Mouse (Mus musculus): ENCODE results near the gene Gm8298. TPM values are rescaled to one million over a fixed set of nuclear protein-coding genes. Genes with fewer than 3 reads are reported as not detected.

The Gm8298 gene
- not detected in 2 replicates for polyA plus RNA-seq (2021; fragmentation: Nextera tagmentation)
- long read RNA-seq, experiment 1: 0 reads
- long read RNA-seq, experiment 2: 0 reads

GRCm38 (mm10) chr3:59860751-59861150 lies at the start of gene Gm8298:
TSS of gene Gm8298 (plus strand) at chr3:59861051.

GRCm38 (mm10) chr3:59924914-59925313 lies 64.1 kb downstream of the Gm8298 start, which contains the start of gene C130079G13Rik:
TSS of gene C130079G13Rik (plus strand) at chr3:59925214.

Other genes with a start within 250 kb of the Gm8298 start
- not detected in 2 replicates for gene Gm5538, start 131.3 kb upstream of the Gm8298 start, polyA plus RNA-seq (2021; fragmentation: Nextera tagmentation)
- not detected in 2 replicates for gene C130079G13Rik, start 64.2 kb downstream of the Gm8298 start, polyA plus RNA-seq (2021; fragmentation: Nextera tagmentation)
- not detected in 2 replicates for gene Aadacl2, start 145.7 kb downstream of the Gm8298 start, polyA plus RNA-seq (2021; fragmentation: Nextera tagmentation)
- gene Aadac, start 164.7 kb downstream of the Gm8298 start, polyA plus RNA-seq (2021; fragmentation: Nextera tagmentation): not detected in 2 replicates
- gene Sucnr1, start 220.8 kb downstream of the Gm8298 start, polyA plus RNA-seq (2021; fragmentation: Nextera tagmentation): not detected in 2 replicates